8 mouse cellular contexts compared by ENCODE assay signal in the genomic region with DNA sequence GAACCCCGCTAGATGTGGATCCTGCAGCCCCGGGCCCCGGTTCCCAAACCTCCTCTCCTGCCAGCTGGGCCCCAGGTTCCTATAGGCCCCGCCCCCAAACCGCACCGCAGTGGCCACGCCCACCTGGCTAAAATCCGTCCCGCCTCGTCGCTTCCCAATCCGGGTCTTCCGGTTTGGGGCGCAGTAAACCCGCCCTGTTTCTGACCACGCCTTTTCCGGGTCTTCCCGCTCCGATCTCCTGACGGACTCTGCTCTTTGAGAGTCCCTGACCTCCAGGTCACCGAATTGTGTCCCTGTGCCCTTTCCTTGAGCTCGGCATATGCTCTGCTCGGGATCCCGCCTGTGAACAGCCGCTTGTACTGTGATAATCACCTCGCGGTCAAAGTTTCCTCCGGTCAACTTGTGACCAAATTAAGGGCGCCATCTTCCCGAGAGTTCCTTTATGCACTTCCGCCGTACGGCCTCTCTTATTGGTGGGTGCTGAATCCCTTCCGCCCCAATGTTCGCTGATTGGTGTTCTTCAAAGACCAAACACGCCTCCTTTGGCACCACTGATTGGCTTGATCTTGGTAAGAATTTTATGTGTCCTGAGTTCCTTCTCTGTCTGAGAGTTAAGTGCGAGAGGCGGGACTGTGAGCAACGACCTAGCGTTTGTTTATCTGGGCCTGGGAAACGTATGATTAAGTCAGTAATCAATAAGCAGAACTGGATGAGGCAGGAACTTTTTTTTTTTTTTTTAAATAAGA. TPM values are rescaled to one million over a fixed set of nuclear protein-coding genes. Genes with fewer than 3 reads are reported as not detected.
DNase-seq lines count a peak whose midpoint lies in the region; ATAC-seq and TF ChIP-seq lines count a peak whose summit lies in the region.

A gene (minus strand): TSS at position 440 of the 746 bp plus-strand sequence.

- peak within 1 kb of the TSS; percentile 77 for H3K4me3 ChIP-seq in hindbrain, embryonic 13.5 days

- no peaks in the 10 kb centered on the region for H3K9me3 ChIP-seq in hindbrain, embryonic 13.5 days

- TF ChIP-seq CTCF in Patski (IDR thresholded peaks at IDR 0.05): no peak

- POLR2A ChIA-PET in Patski (lab: Charles Lee): interaction anchor here (0.9 to 2.3 kb wide), 7 partner anchors 9 to 98 kb away, joined by 3 to 8 read pairs (median 4); a partner anchor contains a TSS

- in situ Hi-C loops in Patski (cut with MboI; ENCODE audit: low pct_unique_long_range_greater_than_20kb): loop anchor here (5.0 kb wide), 2 partner anchors 52 to 68 kb away; a partner anchor contains a TSS

- H3K27me3 ChIP-seq in Patski: no peaks in the 10 kb centered on the region
- H3K27me3 ChIP-seq in hindbrain, embryonic 13.5 days: no peaks in the 10 kb centered on the region

- ATAC-seq in Patski: peak; percentile 89
- ATAC-seq in hindbrain, embryonic 13.5 days (ENCODE audit: low FRiP score): peak; percentile 97

- CTCF ChIA-PET in Patski (lab: Charles Lee): interaction anchor here (0.6 to 1.8 kb wide), 4 partner anchors 49 to 1720 kb away, joined by 3 to 5 read pairs (median 4); a partner anchor contains a TSS

- WGBS in hindbrain, embryonic 13.5 days: under 1% methylated on average over 41 of the region's 41 CpGs

- peak within 1 kb of the TSS; percentile 91 for H3K9ac ChIP-seq in hindbrain, embryonic 13.5 days

- peak; percentile 95 for DNase-seq in Patski (ENCODE audit: low read depth, low spot score)
- peak; percentile 96 to 97 for DNase-seq in cerebellum, postnatal 14 days
- peak; percentile 92 to 93 for DNase-seq in frontal cortex, postnatal 14 days (ENCODE audit: low spot score in 2 of 2)
- DNase-seq in layer of hippocampus, postnatal 25 days (ENCODE audit: extremely low spot score in 1 of 2, low spot score in 1 of 2): peak; percentile 89 to 92
- DNase-seq in lung, postnatal 25 days (ENCODE audit: low spot score): peak; percentile 98
- peak; percentile 98 for DNase-seq in retina, embryonic 14.5 days (ENCODE audit: low spot score)
- DNase-seq in thymus, postnatal 4 days: peak; percentile 99

- H3K36me3 ChIP-seq in hindbrain, embryonic 13.5 days: peaks cover 15% of the 10 kb centered on the region

- H3K27ac ChIP-seq in hindbrain, embryonic 13.5 days: peak within 1 kb of the TSS; percentile 88

- H3K4me1 ChIP-seq in hindbrain, embryonic 13.5 days (replicated peaks): peaks cover 32% of the 10 kb centered on the region

- peak within 1 kb of the TSS; percentile 97 for H3K4me2 ChIP-seq in hindbrain, embryonic 13.5 days

RNA-seq across cellular contexts. Expression of the gene that starts here (rescaled TPM):
- polyA plus RNA-seq in Patski (2021): 65.4 TPM
- 49.1 and 49.6 TPM in 2 replicates for polyA plus RNA-seq in hindbrain, embryonic 13.5 days (2015; fragmentation: Nextera tagmentation; extraction: Ambion mirVana)
- total RNA-seq in layer of hippocampus, postnatal 25 days (2021): 10 to 100 TPM; 33.6 TPM

Comparison
In these comparisons a context has a peak if more than half of its experiments do, and no peak if none do; other contexts are left out.
1. Peak in every context shown above with its lines: DNase-seq, ATAC-seq, H3K4me3 ChIP-seq and H3K27ac ChIP-seq.